Mouse (Mus musculus) cerebellum, adult 18-20 months (tissue): ENCODE data around the gene Tefm.

Experiments
- DNase-seq, 2 experiments: peaks; one replicate each; pipeline ENCODE4 v3.0.0; 2021

The Tefm gene

DNA sequence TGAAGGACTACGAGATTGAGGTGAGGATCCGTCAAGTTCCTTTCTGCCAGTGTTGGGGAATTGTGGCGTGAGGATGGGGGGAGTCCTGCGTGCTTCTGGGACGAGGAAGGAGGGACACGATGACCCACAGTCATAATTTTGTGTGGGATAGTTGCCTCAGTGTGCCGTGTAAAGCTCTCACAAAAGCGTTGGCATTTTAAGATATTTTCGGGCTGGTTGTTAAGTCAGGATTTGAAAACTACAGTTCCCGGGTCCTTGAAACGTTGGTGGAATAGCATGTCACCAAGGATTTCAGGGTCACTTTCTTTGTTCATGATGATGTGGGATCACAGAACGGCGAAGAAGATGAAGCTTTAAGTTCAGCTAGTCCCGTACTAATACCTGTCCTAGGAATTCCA, 52.2 kb downstream of the Tefm start:
- no peak for DNase-seq

DNA sequence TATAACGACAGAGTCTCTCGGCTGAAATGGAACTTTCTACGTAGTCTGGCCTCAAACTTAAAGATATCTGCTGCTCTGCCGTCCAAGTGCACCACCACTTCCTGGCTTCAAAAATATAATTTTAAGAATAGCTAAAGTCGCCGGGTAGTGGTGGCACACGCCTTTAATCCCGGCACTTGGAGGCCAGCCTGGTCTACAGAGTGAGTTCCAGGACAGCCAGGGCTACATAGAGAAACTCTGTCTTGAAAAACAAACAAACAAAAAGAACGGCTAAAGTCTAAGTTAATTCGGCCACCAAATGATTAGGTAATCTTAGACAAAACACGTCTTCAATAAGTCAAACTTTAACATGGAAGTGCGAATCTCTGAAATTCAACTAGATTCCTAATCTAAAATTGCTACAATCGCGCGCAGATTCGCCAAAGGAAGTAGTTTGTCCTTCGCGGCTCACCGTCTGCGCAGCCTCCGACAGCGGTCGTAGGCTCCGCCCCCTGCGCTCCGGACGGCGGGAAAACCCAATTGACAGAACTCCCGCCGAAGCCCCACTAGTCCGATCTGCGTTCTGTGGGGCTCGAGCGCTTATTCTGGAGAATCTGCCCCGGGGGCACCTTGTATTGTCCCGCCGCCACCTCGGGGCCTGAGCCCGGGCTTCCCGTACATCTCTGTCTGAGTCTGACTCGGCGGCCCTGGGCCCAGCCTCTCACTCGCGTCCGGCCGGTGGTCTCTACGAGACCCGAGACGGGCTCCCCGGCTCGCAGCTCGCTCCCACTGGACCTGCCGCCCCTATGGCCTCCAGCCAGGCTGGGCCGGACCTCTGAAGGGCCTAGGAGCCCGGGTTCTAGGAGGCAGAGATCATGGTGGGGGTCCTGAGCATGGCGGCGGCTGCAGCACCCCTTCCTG, 52.8 kb downstream of the Tefm start, which contains the start of gene Atad5:
Gene Atad5, plus strand, starts transcription at position 484 of the 900 bp plus-strand sequence.
- peak; percentile 86 to 95 for DNase-seq

DNA sequence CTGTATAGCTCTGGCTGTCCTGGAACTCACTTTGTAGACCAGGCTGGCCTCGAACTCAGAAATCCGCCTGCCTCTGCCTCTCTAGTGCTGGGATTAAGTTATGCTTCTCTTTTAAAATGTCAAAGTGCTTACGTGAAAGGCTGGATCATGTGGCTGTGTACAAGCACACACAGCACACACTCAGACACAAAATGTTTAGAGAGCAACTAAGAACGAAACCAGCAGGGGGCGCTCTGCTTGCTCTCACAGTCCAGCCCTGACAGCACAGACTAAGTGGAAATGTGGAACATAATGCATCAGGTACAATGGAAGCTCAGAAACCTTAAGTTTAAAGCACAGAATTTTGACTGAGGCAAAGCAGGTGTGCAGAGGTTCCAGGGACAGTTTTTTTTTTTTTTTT, 55.1 kb downstream of the Tefm start:
- peak; percentile 80 to 88 for DNase-seq
